Mouse (Mus musculus) heart, embryonic 10.5 days (tissue): Measurements from ENCODE around the gene Fdx1l. TPM values are rescaled to one million over a fixed set of nuclear protein-coding genes. Genes with fewer than 3 reads are reported as not detected.

Experiments used
- DNase-seq: peaks from one replicate; pipeline ENCODE4 v3.0.0-alpha.2; 2017; ENCODE audit warnings: low spot score
- H3K27ac ChIP-seq: fragments of 300-500 bp; sonication (generic); 2 replicates; pipeline ENCODE4 v1.5.1; 2016; ENCODE audit warnings: mild to moderate bottlenecking
- H3K27me3 ChIP-seq: fragments of 300-500 bp; sonication (generic); 2 replicates; pipeline ENCODE4 v1.6.1; 2016; ENCODE audit warnings: mild to moderate bottlenecking; ENCODE audit not compliant: poor library complexity, insufficient read depth, severe bottlenecking
- H3K36me3 ChIP-seq: fragments of 300-500 bp; sonication (generic); 2 replicates; pipeline ENCODE4 v1.6.1; 2016; ENCODE audit warnings: mild to moderate bottlenecking, moderate library complexity
- H3K4me1 ChIP-seq: fragments of 300-500 bp; sonication (generic); 2 replicates; pipeline ENCODE4 v1.6.1; 2016; ENCODE audit warnings: mild to moderate bottlenecking
- H3K4me3 ChIP-seq: fragments of 300-500 bp; sonication (generic); 2 replicates; pipeline ENCODE4 v1.5.1; 2016; ENCODE audit warnings: mild to moderate bottlenecking, moderate library complexity
- H3K9me3 ChIP-seq: fragments of 300-500 bp; sonication (generic); 2 replicates; pipeline ENCODE4 v1.6.1; 2016; ENCODE audit warnings: mild to moderate bottlenecking, moderate library complexity
- WGBS: fragments of 180-500 bp; shearing (Covaris S2); methylation state at CpG from one replicate; pipeline ENCODE4 v1.1.7; 2016; 5-methylcytosine and 5-hydroxymethylcytosine counted together
- polyA plus RNA-seq: library from polyadenylated mRNA; unstranded; fragments of >200 nt; fragmentation: Nextera tagmentation; extraction: Ambion mirVana; gene quantifications from 2 replicates; pipeline ENCODE4 v1.2.1, GENCODE M21; 2016

Fdx1l gene
- polyA plus RNA-seq, 1 experiment from 2014 or later, result 79.5 TPM

DNA sequence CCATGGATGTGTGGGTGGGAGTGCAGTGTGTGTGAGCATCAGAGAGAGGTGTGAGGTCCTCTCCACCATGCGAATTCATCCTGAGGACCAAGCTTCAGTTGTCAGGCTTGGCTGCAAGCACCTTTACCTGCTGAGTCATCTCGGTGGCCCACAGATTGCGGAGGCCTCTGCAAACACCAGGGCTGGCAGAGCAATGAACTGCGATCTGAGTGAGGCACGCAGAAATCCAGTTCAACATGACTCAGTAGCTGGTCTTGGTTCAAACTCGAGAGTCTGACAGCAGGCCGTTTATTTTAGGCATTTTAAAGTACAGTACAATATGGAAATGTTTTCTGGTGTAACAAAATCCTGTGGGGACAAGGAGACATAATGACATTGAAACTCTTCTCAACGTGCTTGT is 24.4 kb upstream of the Fdx1l start:
- no peaks in the 10 kb centered on the region for H3K27me3 ChIP-seq
- DNase-seq, result no peak
- no peak overlapping the region for H3K27ac ChIP-seq
- H3K4me3 ChIP-seq, result no peak overlapping the region
- peaks cover 4% of the 10 kb centered on the region for H3K36me3 ChIP-seq
- H3K4me1 ChIP-seq, result peaks cover 7% of the 10 kb centered on the region; the same call in 1 of the 2 replicates
- 71% methylated on average over 8 of the region's 8 CpGs for WGBS
- no peaks in the 10 kb centered on the region for H3K9me3 ChIP-seq

DNA sequence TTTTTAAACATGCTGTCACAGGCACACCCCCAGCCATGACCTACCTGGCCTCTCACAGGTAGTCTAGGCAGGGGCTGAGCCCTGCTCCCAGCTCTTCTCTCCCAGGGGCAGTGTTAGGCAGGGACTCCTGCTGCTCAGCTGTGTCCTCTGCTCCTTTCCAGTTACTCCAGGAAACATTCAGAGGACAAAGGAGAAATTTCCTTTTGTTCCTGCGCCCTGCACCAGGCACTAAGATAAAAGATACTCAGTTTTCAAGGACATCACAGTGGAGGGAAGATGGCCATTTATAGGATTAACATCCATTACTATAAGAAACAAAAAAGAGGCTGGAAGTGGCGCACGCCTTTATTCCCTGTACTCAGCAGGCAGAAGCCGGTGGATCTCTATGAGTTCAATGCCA is 22.5 kb upstream of the Fdx1l start:
- Histone ChIP-seq H3K4me3 (no peak overlapping the region), H3K9me3 (no peaks in the 10 kb centered on the region), H3K27ac (no peak overlapping the region), H3K27me3 (no peaks in the 10 kb centered on the region), H3K36me3 (peaks cover 4% of the 10 kb centered on the region), H3K4me1 (peaks cover 10% of the 10 kb centered on the region)
- 94% methylated on average over 4 of the region's 4 CpGs for WGBS
- no peak for DNase-seq

DNA sequence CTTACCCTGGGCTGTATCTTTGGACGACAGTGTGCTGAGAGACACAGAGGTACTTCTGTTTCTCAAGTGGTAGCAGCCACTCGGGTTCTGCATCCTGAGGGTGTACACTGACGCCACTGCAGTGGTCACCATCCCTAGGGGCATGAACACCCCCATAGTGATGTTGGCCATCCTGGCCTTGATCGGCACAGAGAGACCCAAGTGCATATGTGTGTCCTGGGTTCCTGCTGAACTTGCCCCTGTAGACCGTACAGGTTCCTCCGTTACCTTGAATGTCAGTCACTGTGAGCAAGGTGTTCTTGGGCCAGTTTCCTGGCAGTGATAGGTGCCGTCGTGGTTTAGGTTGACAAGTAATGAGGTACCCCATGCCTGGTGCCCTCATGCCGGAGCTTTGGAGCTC is 20.0 kb upstream of the Fdx1l start:
- no peaks in the 10 kb centered on the region for H3K9me3 ChIP-seq
- WGBS, result 90% methylated on average over 9 of the region's 9 CpGs
- no peak overlapping the region for H3K4me3 ChIP-seq
- H3K4me1 ChIP-seq, result peaks cover 24% of the 10 kb centered on the region
- H3K27me3 ChIP-seq, result no peaks in the 10 kb centered on the region
- H3K27ac ChIP-seq, result no peak overlapping the region
- no peak for DNase-seq
- peaks cover 26% of the 10 kb centered on the region for H3K36me3 ChIP-seq

DNA sequence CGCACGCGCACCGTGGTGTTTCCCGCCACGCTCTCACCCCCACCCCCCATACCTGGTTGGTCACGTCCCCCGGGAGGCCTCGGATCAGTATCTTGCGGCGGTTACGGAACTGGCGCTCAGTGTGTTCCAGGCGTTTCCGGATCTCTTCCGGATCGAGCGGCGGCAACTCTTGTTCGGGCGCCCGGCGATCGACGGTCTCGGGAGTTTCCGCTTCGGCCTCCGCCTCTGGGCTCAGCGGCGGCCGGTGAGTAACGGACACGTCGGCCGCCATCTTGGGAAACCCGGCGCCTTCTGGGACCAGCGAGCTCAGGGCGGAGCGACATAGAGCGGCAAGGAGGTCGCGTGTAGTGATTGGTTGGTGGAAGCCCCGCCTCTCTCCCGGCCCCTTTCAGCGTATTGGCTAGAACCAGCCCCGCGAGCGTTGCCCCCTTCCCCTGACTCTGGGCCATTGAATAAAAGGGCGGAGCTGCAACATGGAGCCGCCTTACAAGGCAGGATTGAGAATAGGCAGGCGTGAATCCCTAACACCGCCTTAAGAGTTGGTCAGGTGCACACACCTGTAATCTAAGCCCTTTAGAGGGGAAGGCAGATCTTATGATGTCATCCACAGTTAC is 18.4 kb upstream of the Fdx1l start, which contains the start of the genes Gm38431 and Raver1:
Gm38431 (minus strand) TSS at position 291 of the 614 bp plus-strand sequence.
Raver1 (minus strand) TSS at position 302 of the 614 bp plus-strand sequence.
- Histone ChIP-seq H3K4me3 (peak within 1 kb of the TSS; percentile 81), H3K4me1 (peaks cover 24% of the 10 kb centered on the region), H3K27me3 (no peaks in the 10 kb centered on the region), H3K27ac (peak within 1 kb of the TSS; percentile 97), H3K36me3 (peaks cover 43% of the 10 kb centered on the region), H3K9me3 (no peaks in the 10 kb centered on the region)
- peak; percentile 99 for DNase-seq
- under 1% methylated on average over 54 of the region's 54 CpGs for WGBS

DNA sequence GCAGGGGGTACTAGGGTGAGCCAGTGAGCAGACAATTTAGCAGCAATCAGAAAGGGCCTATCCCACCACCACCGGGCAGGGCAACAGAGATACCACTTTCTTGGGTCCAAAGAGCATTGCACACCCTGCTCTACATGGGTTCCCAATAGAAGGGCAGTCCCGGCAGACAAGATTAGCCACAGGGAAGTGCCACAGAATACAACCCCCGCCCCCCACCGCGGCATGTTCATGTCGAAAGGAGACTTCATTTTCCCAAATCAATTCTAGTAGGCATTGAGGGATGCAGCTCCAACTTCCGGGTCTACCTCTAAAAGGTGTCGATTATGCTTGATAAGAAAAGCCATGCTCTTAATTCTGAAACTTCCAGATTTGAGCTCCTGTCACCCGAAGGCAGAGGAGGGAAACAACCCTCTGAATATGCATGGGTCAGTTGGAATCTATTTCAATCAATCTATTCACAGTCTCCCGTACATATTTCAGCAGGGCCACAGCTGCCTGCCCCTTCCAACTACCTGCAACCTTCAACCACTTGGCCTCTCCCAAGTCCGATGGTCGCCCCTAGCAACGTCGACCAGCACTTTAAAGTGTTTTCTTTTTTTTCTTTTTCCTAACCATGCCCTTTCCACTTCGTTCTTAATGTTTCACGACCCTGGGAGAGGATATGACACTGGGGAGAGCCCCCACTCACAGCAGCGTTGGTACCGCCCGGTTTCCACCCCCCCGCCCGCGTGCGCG is 17.7 kb upstream of the Fdx1l start:
- DNase-seq, result peak; percentile 82
- H3K27ac ChIP-seq, result peak overlapping the region; percentile 97
- peaks cover 49% of the 10 kb centered on the region for H3K36me3 ChIP-seq
- H3K9me3 ChIP-seq, result no peaks in the 10 kb centered on the region
- peak overlapping the region; percentile 81 for H3K4me3 ChIP-seq
- no peaks in the 10 kb centered on the region for H3K27me3 ChIP-seq
- peaks cover 24% of the 10 kb centered on the region for H3K4me1 ChIP-seq
- WGBS, result 4% methylated on average over 24 of the region's 24 CpGs

DNA sequence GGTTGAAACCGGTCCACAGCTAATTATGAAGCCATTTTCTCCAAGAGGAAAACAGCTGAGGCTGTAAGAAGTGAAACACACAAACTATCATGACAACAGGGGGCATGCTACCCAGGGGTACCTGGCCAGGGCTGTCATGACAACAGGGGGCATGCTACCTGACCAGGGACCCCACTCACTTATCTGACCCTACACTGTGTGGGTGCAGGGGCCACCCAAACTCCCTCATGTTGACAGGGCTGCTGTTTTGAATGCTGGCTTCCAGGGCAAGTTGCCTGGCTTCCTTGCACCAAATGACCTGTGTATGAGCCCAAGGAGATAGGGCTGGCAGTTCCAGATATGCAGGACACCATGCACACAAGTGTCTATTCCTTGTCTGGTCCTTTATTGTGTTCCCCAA is 17.1 kb upstream of the Fdx1l start:
- H3K4me3 ChIP-seq, result peak overlapping the region; percentile 81
- 81% methylated on average over 1 of the region's 1 CpGs for WGBS
- no peak for DNase-seq
- peaks cover 55% of the 10 kb centered on the region for H3K36me3 ChIP-seq
- H3K27me3 ChIP-seq, result no peaks in the 10 kb centered on the region
- no peaks in the 10 kb centered on the region for H3K9me3 ChIP-seq
- peaks cover 24% of the 10 kb centered on the region for H3K4me1 ChIP-seq
- peak overlapping the region; percentile 97; the same call in 1 of the 2 replicates for H3K27ac ChIP-seq

DNA sequence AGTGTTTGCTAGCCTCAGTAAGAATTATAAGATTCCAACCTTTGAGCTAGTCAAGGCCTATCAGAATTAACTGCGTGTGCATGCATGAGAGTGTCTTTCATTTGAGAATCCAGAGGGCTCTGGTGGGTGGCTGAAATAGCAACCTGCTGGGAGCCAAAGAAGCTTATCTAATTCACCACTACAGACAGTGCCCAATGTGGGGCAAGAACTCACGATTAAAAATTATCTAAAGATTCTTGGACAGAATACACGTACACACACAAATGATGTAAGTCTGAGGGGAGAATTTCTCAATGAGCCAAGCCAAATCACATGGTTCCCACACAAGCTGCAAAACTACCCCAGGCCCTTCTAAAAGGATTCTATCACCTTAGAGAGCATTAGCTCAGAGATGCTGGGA is 9.9 kb upstream of the Fdx1l start:
- no peak for DNase-seq
- no peaks in the 10 kb centered on the region for H3K27me3 ChIP-seq
- H3K4me1 ChIP-seq, result 0 out of 2 replicates have a peak, but pooled peaks cover 3% of the 10 kb centered on the region
- no peaks in the 10 kb centered on the region for H3K9me3 ChIP-seq
- peaks cover 96% of the 10 kb centered on the region for H3K36me3 ChIP-seq
- no peak overlapping the region for H3K4me3 ChIP-seq
- H3K27ac ChIP-seq, result no peak overlapping the region
- 88% methylated on average over 3 of the region's 3 CpGs for WGBS

DNA sequence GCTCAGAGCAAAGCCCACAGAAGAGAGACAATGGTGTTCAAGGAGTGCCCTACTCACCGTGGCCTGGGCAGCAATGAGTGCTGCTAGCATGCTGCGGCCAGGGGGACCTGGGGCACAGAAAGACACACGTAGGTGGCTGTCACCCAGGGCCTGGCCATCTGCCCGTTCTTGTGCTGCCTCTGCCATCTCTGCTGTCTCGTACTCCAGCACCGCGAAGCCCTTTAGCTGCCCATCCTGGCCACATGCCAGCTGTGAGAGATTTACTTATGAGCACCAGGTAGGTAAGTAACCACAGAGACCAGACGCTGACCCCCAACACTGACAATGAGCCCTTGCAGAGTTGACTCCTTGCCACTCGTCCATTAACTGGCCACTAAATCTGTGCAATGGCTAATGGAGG is 7.7 kb upstream of the Fdx1l start:
- Histone ChIP-seq H3K27ac (no peak overlapping the region), H3K27me3 (no peaks in the 10 kb centered on the region), H3K4me1 (0 out of 2 replicates have a peak, but pooled peaks cover 3% of the 10 kb centered on the region), H3K9me3 (no peaks in the 10 kb centered on the region), H3K36me3 (peaks cover 96% of the 10 kb centered on the region), H3K4me3 (no peak overlapping the region)
- 93% methylated on average over 9 of the region's 9 CpGs for WGBS
- DNase-seq, result no peak

DNA sequence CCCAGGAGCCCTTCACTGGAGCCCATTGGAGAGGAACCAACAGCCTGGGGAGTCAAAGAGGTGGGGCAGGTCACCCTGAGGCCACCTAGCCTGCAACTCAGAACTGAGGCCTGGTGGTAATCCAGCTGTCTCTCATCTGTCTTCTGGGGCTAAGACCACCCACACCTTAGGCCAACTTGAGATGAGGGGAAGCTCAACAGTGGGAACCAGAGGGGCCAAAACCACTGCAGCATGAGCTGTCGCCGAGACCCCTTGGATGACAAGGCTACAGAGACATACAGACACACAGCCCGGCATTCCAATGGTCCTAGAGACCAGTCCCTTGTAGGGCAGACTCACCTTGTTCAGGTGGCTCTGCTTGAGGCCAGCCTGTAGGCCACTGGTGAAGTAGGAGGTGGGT is 2.2 kb upstream of the Fdx1l start:
- 91% methylated on average over 3 of the region's 3 CpGs for WGBS
- H3K9me3 ChIP-seq, result no peaks in the 10 kb centered on the region
- no peak overlapping the region for H3K4me3 ChIP-seq
- DNase-seq, result no peak
- H3K27me3 ChIP-seq, result no peaks in the 10 kb centered on the region
- peaks cover 78% of the 10 kb centered on the region for H3K36me3 ChIP-seq
- no peak overlapping the region for H3K27ac ChIP-seq
- peaks cover 18% of the 10 kb centered on the region for H3K4me1 ChIP-seq

DNA sequence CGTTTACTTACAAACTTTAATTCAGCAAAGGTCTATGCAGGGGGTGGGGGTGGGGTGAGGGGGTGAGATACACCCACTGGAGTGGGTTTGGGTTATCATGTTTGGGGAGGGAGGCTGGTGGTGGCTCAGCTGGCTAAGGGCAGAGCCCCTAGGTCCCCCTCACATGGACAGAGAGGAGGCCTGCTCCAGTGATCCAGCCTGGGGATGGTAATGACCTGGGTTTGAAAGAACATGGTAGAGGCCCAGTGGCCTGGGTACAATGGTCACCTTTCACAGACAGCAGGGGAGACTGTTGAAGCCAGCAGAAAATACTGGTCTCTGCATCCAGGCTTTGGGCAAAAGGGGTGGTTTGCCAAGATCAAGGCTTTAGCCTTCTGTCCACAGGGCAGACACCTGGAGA is 759 bp upstream of the Fdx1l start:
- Histone ChIP-seq H3K36me3 (peaks cover 72% of the 10 kb centered on the region), H3K27me3 (no peaks in the 10 kb centered on the region), H3K9me3 (no peaks in the 10 kb centered on the region), H3K4me1 (peaks cover 15% of the 10 kb centered on the region), H3K4me3 (no peak overlapping the region), H3K27ac (no peak overlapping the region)
- DNase-seq, result no peak
- WGBS, result 78% methylated on average over 1 of the region's 1 CpGs

DNA sequence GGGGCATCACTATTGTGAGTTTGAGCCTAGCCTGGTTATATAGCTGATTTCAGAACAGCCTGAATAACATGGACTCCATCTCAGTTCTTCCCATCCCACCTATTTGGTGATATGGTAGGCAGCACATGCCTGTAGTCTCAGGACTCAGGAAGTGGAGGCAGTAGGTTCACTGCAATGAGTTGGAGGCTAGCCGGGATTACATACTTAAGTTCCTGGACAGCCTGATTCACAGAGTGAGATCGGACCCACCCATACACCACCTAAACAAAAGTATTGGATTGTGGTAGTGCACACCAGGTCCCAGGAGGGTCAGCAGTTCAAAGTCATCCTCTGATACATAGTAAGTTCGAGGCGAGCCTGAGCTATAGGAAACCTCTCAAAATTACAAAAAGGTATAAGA is 773 bp downstream of the Fdx1l start:
- no peak for DNase-seq
- Histone ChIP-seq H3K4me3 (peak overlapping the region; percentile 88), H3K36me3 (peaks cover 64% of the 10 kb centered on the region), H3K27ac (peak overlapping the region; percentile 93), H3K9me3 (no peaks in the 10 kb centered on the region), H3K4me1 (peaks cover 15% of the 10 kb centered on the region), H3K27me3 (no peaks in the 10 kb centered on the region)
- WGBS, result 13% methylated on average over 4 of the region's 4 CpGs

DNA sequence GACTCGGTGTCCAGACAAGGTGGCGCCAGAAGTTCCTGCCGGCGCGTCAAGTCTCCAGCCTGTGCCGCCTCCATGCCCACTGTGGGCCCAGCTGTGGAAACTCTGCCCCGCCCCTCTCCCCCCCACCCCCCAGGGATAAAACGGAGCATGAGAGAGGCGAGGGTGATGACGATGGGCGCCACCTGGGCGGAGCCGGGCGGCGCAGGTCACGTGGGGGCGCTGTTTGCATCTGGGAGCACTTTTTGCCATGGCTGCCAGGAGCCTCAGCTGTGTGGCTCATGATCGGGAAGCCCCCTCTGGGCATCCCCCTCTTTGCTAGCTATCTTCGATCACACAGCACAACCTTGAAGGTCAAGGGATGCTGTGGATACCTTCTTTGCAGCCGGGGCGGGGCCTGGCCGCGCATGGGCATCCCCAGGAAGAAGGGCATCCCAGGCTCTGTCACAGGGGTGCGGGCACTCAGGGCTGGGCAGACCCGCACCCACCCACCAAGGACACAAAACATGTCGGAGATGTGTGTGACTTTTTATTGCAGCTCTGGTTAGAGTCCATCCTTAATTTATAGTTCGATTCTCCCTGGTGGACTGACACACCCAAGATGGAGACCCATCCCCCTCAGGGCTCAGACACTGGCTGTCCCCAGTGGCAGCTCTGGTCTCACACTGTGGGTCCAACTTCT is 6.3 kb downstream of the Fdx1l start, which contains the start of gene Zglp1:
Zglp1 (minus strand) TSS at position 88 of the 679 bp plus-strand sequence.
- WGBS, result 73% methylated on average over 27 of the region's 27 CpGs
- Histone ChIP-seq H3K4me1 (peaks cover 3% of the 10 kb centered on the region), H3K4me3 (no peak within 1 kb of the TSS), H3K36me3 (peaks cover 70% of the 10 kb centered on the region), H3K27ac (no peak within 1 kb of the TSS), H3K9me3 (no peaks in the 10 kb centered on the region), H3K27me3 (no peaks in the 10 kb centered on the region)
- no peak for DNase-seq

DNA sequence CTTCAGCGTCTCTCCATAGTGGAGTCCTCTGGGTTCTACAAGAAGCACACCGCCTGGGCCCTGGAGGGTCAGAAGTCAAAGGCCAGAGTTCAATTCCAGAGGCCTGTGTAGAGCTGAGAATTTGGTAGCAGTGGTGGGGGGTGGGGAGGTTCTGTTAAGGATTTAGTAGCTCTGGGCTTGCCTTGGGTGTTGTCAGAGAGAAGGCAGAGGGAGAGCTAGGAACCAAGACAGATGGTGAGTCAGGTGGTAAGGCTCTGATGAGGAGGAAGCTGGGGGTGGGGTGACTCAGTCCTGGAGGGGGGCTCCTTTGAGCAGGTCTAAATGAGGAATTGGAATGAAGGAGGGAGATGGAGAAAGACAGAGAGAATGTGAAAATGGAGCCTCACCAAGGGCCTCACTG is 10.5 kb downstream of the Fdx1l start:
- no peak for DNase-seq
- no peaks in the 10 kb centered on the region for H3K9me3 ChIP-seq
- no peak overlapping the region for H3K4me3 ChIP-seq
- WGBS, result 95% methylated on average over 2 of the region's 2 CpGs
- no peaks in the 10 kb centered on the region for H3K4me1 ChIP-seq
- H3K27me3 ChIP-seq, result no peaks in the 10 kb centered on the region
- H3K36me3 ChIP-seq, result peaks cover 51% of the 10 kb centered on the region
- no peak overlapping the region for H3K27ac ChIP-seq
